Mouse (Mus musculus) mesoderm, embryonic 11.5 days (tissue): ENCODE results near the gene Ftsj3.
"Not testable (repeated sequence)": the region's sequence is repeated elsewhere in the genome, so short reads cannot be mapped to it uniquely, and the experiment has no call there.

ENCODE experiments used
- DNase-seq: peaks from one replicate; pipeline ENCODE4 v3.0.0-alpha.2; 2012; ENCODE audit warnings: low read depth, low spot score

Gene Ftsj3

DNA sequence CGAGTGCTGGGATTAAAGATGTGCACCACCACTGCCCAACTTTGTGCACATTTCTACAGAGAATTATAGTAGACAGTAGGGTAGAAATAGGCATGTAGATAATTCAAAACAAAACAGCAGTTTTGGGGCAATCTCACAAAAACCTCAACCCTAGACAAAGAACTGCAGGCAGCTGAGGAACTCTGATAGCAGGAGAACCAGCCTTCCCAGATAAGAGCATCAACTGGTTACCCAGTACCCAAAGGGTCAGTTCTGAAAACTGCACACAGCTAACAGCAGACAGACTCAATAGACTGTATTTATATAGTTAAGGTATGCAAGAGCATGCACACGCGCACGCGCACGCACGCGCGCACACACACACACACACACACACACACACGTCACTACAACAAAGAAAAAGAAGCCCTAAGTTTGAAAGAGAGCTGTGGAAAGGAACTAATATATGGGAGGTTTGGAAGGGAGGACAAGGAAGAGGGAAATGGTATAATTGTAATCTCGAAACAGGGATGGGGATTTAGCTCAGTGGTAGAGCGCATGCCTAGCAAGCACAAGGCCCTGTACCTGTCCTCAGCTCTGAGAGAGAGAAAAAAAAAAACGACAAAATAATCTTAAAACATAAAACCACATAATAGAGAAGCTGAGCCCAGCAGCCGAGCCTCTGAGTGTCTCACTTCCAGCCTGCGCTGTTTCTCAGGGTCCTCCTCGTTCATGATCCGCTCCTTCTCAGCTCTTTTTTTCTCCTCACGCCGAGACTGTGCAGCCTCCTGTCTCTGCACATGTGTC lies 54.3 kb downstream of the Ftsj3 start:
- DNase-seq, result no peak

DNA sequence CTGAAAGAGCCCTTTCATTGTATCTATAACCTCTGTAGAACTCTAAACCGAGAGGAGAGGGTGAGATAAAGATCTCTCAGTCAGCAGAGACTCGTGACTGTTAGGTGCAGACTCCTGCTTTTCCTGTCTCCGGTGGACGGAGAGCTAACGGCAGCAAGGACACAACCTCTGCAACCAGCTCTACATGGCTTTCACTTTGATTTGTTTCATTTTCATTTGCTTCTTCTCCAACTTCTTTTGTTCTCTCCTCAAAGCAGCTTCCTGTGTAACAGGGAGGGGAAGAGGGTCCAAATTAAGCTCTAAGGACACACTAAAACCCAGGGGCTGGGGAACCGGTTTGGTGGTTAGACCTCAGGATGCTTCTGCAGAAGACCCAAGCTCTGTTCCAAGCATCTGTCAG lies 55.1 kb downstream of the Ftsj3 start:
- no peak for DNase-seq

DNA sequence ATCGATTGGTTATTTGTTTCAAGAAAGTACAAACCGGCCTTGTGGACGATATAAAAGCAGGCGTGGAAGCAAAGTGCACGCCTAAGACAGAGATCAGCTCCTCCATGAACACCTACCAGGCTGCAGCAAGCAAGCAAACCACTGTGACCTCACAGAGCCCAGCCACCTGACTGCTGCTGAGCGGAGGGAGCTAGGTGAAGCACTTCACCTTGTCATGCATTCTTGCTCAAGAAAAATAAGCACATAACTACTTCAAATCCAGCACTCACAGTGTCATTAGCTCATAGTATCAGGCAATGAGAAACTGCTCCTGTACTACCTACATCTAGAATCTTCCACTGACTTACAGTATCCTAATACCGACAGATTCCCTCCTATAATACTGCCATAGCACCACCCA lies 55.9 kb downstream of the Ftsj3 start:
- DNase-seq, result not testable (repeated sequence)
